ENCODE assay signal across 8 mouse cellular contexts in genomic region chr12:32637400-32638100, GRCm38 (mm10).
DNase-seq lines count a peak whose midpoint lies in the region; ATAC-seq lines count a peak whose summit lies in the region.

No protein-coding gene starts in this region.

- H3K36me3 ChIP-seq in forebrain, embryonic 13.5 days (ENCODE audit: poor library complexity, severe bottlenecking), result no peaks in the 10 kb centered on the region
- H3K36me3 ChIP-seq in neural tube, embryonic 14.5 days (ENCODE audit: control insufficient read depth, insufficient read depth, low read length), result no peaks in the 10 kb centered on the region

- no peak overlapping the region for H3K4me2 ChIP-seq in forebrain, embryonic 13.5 days
- H3K4me2 ChIP-seq in neural tube, embryonic 14.5 days (ENCODE audit: low read depth, low read length), result no peak overlapping the region

- ATAC-seq in forebrain, embryonic 13.5 days, result peak; percentile 71
- peak; percentile 65 for ATAC-seq in neural tube, embryonic 14.5 days (ENCODE audit: low read depth)

- no peaks in the 10 kb centered on the region for H3K9me3 ChIP-seq in forebrain, embryonic 13.5 days (replicated peaks)
- H3K9me3 ChIP-seq in neural tube, embryonic 14.5 days (ENCODE audit: control insufficient read depth, low read length), result no peaks in the 10 kb centered on the region

- H3K4me1 ChIP-seq in forebrain, embryonic 13.5 days, result peaks cover 8% of the 10 kb centered on the region
- H3K4me1 ChIP-seq in neural tube, embryonic 14.5 days (ENCODE audit: control insufficient read depth, insufficient read depth, low read length), result no peaks in the 10 kb centered on the region

- H3K27me3 ChIP-seq in forebrain, embryonic 13.5 days, result peaks cover 32% of the 10 kb centered on the region
- H3K27me3 ChIP-seq in neural tube, embryonic 14.5 days (ENCODE audit: control insufficient read depth, insufficient read depth, low read length), result no peaks in the 10 kb centered on the region

- no peak overlapping the region for H3K27ac ChIP-seq in forebrain, embryonic 13.5 days
- no peak overlapping the region for H3K27ac ChIP-seq in neural tube, embryonic 14.5 days (ENCODE audit: low read depth, low read length)

- 3% methylated on average over 8 of the region's 8 CpGs for WGBS in forebrain, embryonic 13.5 days
- 4% methylated on average over 8 of the region's 8 CpGs for WGBS in neural tube, embryonic 14.5 days

- no peak overlapping the region for H3K4me3 ChIP-seq in forebrain, embryonic 13.5 days
- no peak overlapping the region for H3K4me3 ChIP-seq in neural tube, embryonic 14.5 days (ENCODE audit: low read depth, low read length)

- intact Hi-C loops in left cerebral cortex, postnatal 14 days (cut with DNase I), result loop anchor here (1.0 to 5.0 kb wide), 2 partner anchors 185 to 259 kb away; no protein-coding TSS in a partner anchor

- DNase-seq in gastrocnemius, adult 18-20 months (ENCODE audit: low spot score), result peak; percentile 69
- no peak for DNase-seq in gastrocnemius, postnatal 10 days
- peak; percentile 58 for DNase-seq in thymus, postnatal 0 days (ENCODE audit: low spot score)
- DNase-seq in thymus, postnatal 36 days, result no peak
- DNase-seq in left cerebral cortex, postnatal 14 days (ENCODE audit: low spot score in 2 of 2), result peak; percentile 53 to 56
- no peak for DNase-seq in adrenal gland, postnatal 36 days

- H3K9ac ChIP-seq in forebrain, embryonic 13.5 days, result no peak overlapping the region
- no peak overlapping the region for H3K9ac ChIP-seq in neural tube, embryonic 14.5 days (replicated peaks; ENCODE audit: low read depth, low read length)

Comparison
In these comparisons a context has a peak if more than half of its experiments do, and no peak if none do; other contexts are left out.
1. DNase-seq: peak in gastrocnemius, adult 18-20 months (single experiment), thymus, postnatal 0 days (single experiment) and left cerebral cortex, postnatal 14 days (2 of 2); none in gastrocnemius, postnatal 10 days (single experiment), thymus, postnatal 36 days (0 of 2) and adrenal gland, postnatal 36 days (0 of 2).